Comparison of ENCODE assay signal across 12 mouse cellular contexts in genomic region chr2:38040845-38041244, GRCm38 (mm10).
DNase-seq lines count a peak whose midpoint lies in the region; ATAC-seq and TF ChIP-seq lines count a peak whose summit lies in the region.
"Had no signal": no experiment of that assay in that cellular context is flagged by ENCODE, and none has a peak within 500 bp of the region (broad histone marks: within the 10 kb centered on the region; RNA-seq: fewer than 3 reads in every experiment).

No protein-coding gene starts in this region.

- no peak overlapping the region for H3K4me3 ChIP-seq in forebrain, embryonic 10.5 days
- no peak overlapping the region for H3K4me3 ChIP-seq in forebrain, embryonic 15.5 days
- H3K4me3 ChIP-seq in embryonic facial prominence, embryonic 14.5 days (ENCODE audit: low read depth, low read length): no peak overlapping the region
- no peak overlapping the region for H3K4me3 ChIP-seq in forebrain, postnatal 0 days (ENCODE audit: low read depth, low read length)
- H3K4me3 ChIP-seq: embryonic facial prominence, embryonic 15.5 days; hindbrain, embryonic 12.5 days; liver, embryonic 15.5 days had no signal

- TF ChIP-seq CTCF in forebrain, postnatal 0 days (IDR thresholded peaks at IDR 0.05; ENCODE audit: low read depth): no peak

- WGBS in forebrain, embryonic 10.5 days: 28% methylated on average over 3 of the region's 3 CpGs
- 28% methylated on average over 3 of the region's 3 CpGs for WGBS in forebrain, embryonic 15.5 days
- WGBS in embryonic facial prominence, embryonic 14.5 days: 50% methylated on average over 3 of the region's 3 CpGs
- 31% methylated on average over 3 of the region's 3 CpGs for WGBS in forebrain, postnatal 0 days

- no peaks in the 10 kb centered on the region for H3K36me3 ChIP-seq in forebrain, embryonic 10.5 days (replicated peaks)
- H3K36me3 ChIP-seq in forebrain, embryonic 15.5 days: no peaks in the 10 kb centered on the region
- H3K36me3 ChIP-seq in embryonic facial prominence, embryonic 14.5 days (ENCODE audit: control insufficient read depth, insufficient read depth, low read length): no peaks in the 10 kb centered on the region
- H3K36me3 ChIP-seq in forebrain, postnatal 0 days (ENCODE audit: insufficient read depth): no peaks in the 10 kb centered on the region
- H3K36me3 ChIP-seq: embryonic facial prominence, embryonic 15.5 days; hindbrain, embryonic 12.5 days; liver, embryonic 15.5 days had no signal

- H3K27ac ChIP-seq in forebrain, embryonic 10.5 days: peak overlapping the region; percentile 22; the same call in 1 of the 2 replicates
- H3K27ac ChIP-seq in forebrain, embryonic 15.5 days (replicated peaks): no peak overlapping the region
- H3K27ac ChIP-seq in embryonic facial prominence, embryonic 14.5 days (replicated peaks; ENCODE audit: low read depth, low read length): no peak overlapping the region
- no peak overlapping the region for H3K27ac ChIP-seq in forebrain, postnatal 0 days (ENCODE audit: low read depth, low read length)
- H3K27ac ChIP-seq: embryonic facial prominence, embryonic 15.5 days; hindbrain, embryonic 12.5 days; liver, embryonic 15.5 days; macrophage had no signal

- H3K27me3 ChIP-seq in forebrain, embryonic 10.5 days (ENCODE audit: poor library complexity, severe bottlenecking): no peaks in the 10 kb centered on the region
- H3K27me3 ChIP-seq in forebrain, embryonic 15.5 days: no peaks in the 10 kb centered on the region
- no peaks in the 10 kb centered on the region for H3K27me3 ChIP-seq in embryonic facial prominence, embryonic 14.5 days (replicated peaks; ENCODE audit: control insufficient read depth, insufficient read depth, low read length)
- no peaks in the 10 kb centered on the region for H3K27me3 ChIP-seq in forebrain, postnatal 0 days (ENCODE audit: insufficient read depth, low read length)
- H3K27me3 ChIP-seq: embryonic facial prominence, embryonic 15.5 days; hindbrain, embryonic 12.5 days; liver, embryonic 15.5 days had no signal

- H3K9me3 ChIP-seq in forebrain, embryonic 10.5 days: no peaks in the 10 kb centered on the region
- no peaks in the 10 kb centered on the region for H3K9me3 ChIP-seq in forebrain, embryonic 15.5 days
- no peaks in the 10 kb centered on the region for H3K9me3 ChIP-seq in embryonic facial prominence, embryonic 14.5 days (ENCODE audit: control insufficient read depth, low read length)
- H3K9me3 ChIP-seq in forebrain, postnatal 0 days (ENCODE audit: low read length): no peaks in the 10 kb centered on the region
- H3K9me3 ChIP-seq: embryonic facial prominence, embryonic 15.5 days; hindbrain, embryonic 12.5 days; liver, embryonic 15.5 days had no signal

- no peak for DNase-seq in forebrain, embryonic 10.5 days (ENCODE audit: extremely low spot score, low spot score)
- peak; percentile 34 for DNase-seq in brain, adult 2 months (ENCODE audit: low read depth, low spot score)
- DNase-seq in embryonic facial prominence, embryonic 14.5 days (ENCODE audit: low spot score): peak; percentile 53
- peak; percentile 76 to 93 for DNase-seq in kidney, postnatal 25 days
- no peak for DNase-seq in forebrain, postnatal 0 days
- no peak for DNase-seq in urinary bladder, postnatal 36 days (ENCODE audit: low spot score in 2 of 2)
- no peak for DNase-seq in thymus, postnatal 36 days

- H3K4me2 ChIP-seq in forebrain, embryonic 15.5 days (replicated peaks): no peak overlapping the region
- no peak overlapping the region for H3K4me2 ChIP-seq in embryonic facial prominence, embryonic 14.5 days (ENCODE audit: low read depth, low read length)
- H3K4me2 ChIP-seq in forebrain, postnatal 0 days (ENCODE audit: low read depth): no peak overlapping the region
- H3K4me2 ChIP-seq: embryonic facial prominence, embryonic 15.5 days; hindbrain, embryonic 12.5 days; liver, embryonic 15.5 days had no signal

- H3K9ac ChIP-seq in forebrain, embryonic 15.5 days (replicated peaks): no peak overlapping the region
- no peak overlapping the region for H3K9ac ChIP-seq in embryonic facial prominence, embryonic 14.5 days (ENCODE audit: low read depth, low read length)
- H3K9ac ChIP-seq in forebrain, postnatal 0 days: no peak overlapping the region
- H3K9ac ChIP-seq: embryonic facial prominence, embryonic 15.5 days; hindbrain, embryonic 12.5 days; liver, embryonic 15.5 days had no signal

- ATAC-seq in forebrain, embryonic 15.5 days (replicated peaks): no peak
- peak; percentile 57; the same call in 1 of the 2 replicates for ATAC-seq in embryonic facial prominence, embryonic 14.5 days (ENCODE audit: low read depth)
- ATAC-seq in forebrain, postnatal 0 days: no peak

- H3K4me1 ChIP-seq in forebrain, embryonic 10.5 days: peaks cover 30% of the 10 kb centered on the region
- H3K4me1 ChIP-seq in forebrain, embryonic 15.5 days: no peaks in the 10 kb centered on the region
- H3K4me1 ChIP-seq in embryonic facial prominence, embryonic 14.5 days (ENCODE audit: control insufficient read depth, insufficient read depth, low read length): no peaks in the 10 kb centered on the region
- H3K4me1 ChIP-seq in forebrain, postnatal 0 days (ENCODE audit: insufficient read depth): no peaks in the 10 kb centered on the region
- H3K4me1 ChIP-seq: embryonic facial prominence, embryonic 15.5 days; liver, embryonic 15.5 days had no signal

Comparison
In these comparisons a context has a peak if more than half of its experiments do, and no peak if none do; other contexts are left out.
1. DNase-seq: peak in brain, adult 2 months (single experiment), embryonic facial prominence, embryonic 14.5 days (single experiment) and kidney, postnatal 25 days (2 of 2); none in forebrain, embryonic 10.5 days (single experiment), forebrain, postnatal 0 days (single experiment), urinary bladder, postnatal 36 days (0 of 2) and thymus, postnatal 36 days (0 of 2).